Mouse (Mus musculus) midbrain, embryonic 16.5 days (tissue): Measurements from ENCODE around the gene Plxdc1. TPM values are rescaled to one million over a fixed set of nuclear protein-coding genes. Genes with fewer than 3 reads are reported as not detected.

Experiments used
- ATAC-seq: fragments of 200-750 bp; cut with Nextera tagmentation; 2 replicates; pipeline ENCODE4 v1.8.0; 2017; ENCODE audit warnings: moderate TSS enrichment
- H3K27ac ChIP-seq: fragments of 300-500 bp; sonication (generic); 2 replicates; pipeline ENCODE4 v1.5.1; 2014; ENCODE audit warnings: mild to moderate bottlenecking, low read length, mixed read lengths
- H3K27me3 ChIP-seq: fragments of 300-500 bp; sonication (generic); 2 replicates; pipeline ENCODE4 v1.6.1; 2014; ENCODE audit warnings: low read depth, low read length, mixed read lengths; ENCODE audit not compliant: control insufficient read depth, insufficient read depth
- H3K36me3 ChIP-seq: fragments of 300-500 bp; sonication (generic); 2 replicates; pipeline ENCODE4 v1.6.1; 2014; ENCODE audit warnings: mild to moderate bottlenecking, low read length, moderate library complexity, mixed read lengths; ENCODE audit not compliant: control insufficient read depth, insufficient read depth
- H3K4me1 ChIP-seq: fragments of 300-500 bp; sonication (generic); 2 replicates; pipeline ENCODE4 v1.6.1; 2014; ENCODE audit warnings: mild to moderate bottlenecking, low read length, mixed read lengths; ENCODE audit not compliant: control insufficient read depth, insufficient read depth
- H3K4me2 ChIP-seq: fragments of 300-500 bp; sonication (generic); 2 replicates; pipeline ENCODE4 v1.6.1; 2014; ENCODE audit warnings: mild to moderate bottlenecking, low read length, mixed read lengths
- H3K4me3 ChIP-seq: fragments of 300-500 bp; sonication (generic); 2 replicates; pipeline ENCODE4 v1.5.1; 2014; ENCODE audit warnings: low read depth, mild to moderate bottlenecking, low read length, moderate library complexity, mixed read lengths
- H3K9ac ChIP-seq: fragments of 300-500 bp; sonication (generic); 2 replicates; pipeline ENCODE4 v1.6.1; 2014; ENCODE audit warnings: low read depth, low read length, mixed read lengths
- H3K9me3 ChIP-seq: fragments of 300-500 bp; sonication (generic); replicated peaks from 2 replicates; pipeline ENCODE4 v1.6.1; 2014; ENCODE audit warnings: mild to moderate bottlenecking, low read length, mixed read lengths; ENCODE audit not compliant: control insufficient read depth, poor library complexity, severe bottlenecking
- WGBS: fragments of 180-500 bp; shearing (Covaris S2); extraction: QIAGEN DNeasy Blood & Tissue Kit; methylation state at CpG from one replicate; pipeline ENCODE4 v1.1.7; 2014; 5-methylcytosine and 5-hydroxymethylcytosine counted together
- polyA plus RNA-seq: library from polyadenylated mRNA; unstranded; fragments of >200 nt; fragmentation: Nextera tagmentation; extraction: Ambion mirVana; gene quantifications from 2 replicates; pipeline ENCODE4 v1.2.1, GENCODE M21; 2015

Plxdc1 gene
- polyA plus RNA-seq, 1 experiment from 2014 or later = 3.1 TPM

DNA sequence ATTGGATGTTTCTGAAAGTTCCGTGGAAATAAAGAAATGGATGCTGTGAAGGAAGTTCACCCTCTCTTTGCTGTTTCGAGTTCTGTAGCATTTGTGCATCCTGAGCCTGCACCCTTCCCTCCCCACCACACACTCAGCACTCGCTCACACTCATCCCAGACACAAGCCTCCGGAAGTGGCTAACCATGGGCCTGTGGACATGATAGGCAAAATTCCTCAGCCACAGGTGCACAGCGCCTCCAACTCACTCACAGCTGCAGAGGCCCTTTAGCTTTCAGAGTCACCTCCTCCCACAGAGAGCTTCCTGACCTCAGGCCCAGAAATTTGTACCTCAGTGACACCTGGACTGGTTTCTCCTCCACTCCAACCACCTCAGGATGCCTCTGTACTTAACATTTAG lies 8.4 kb downstream of the Plxdc1 start:
- no peaks in the 10 kb centered on the region for H3K36me3 ChIP-seq
- no peak overlapping the region for H3K27ac ChIP-seq
- ATAC-seq = no peak
- no peaks in the 10 kb centered on the region for H3K4me1 ChIP-seq
- H3K4me2 ChIP-seq = no peak overlapping the region
- no peak overlapping the region for H3K9ac ChIP-seq
- H3K4me3 ChIP-seq = no peak overlapping the region
- H3K9me3 ChIP-seq = no peaks in the 10 kb centered on the region
- WGBS = 85% methylated on average over 5 of the region's 5 CpGs
- no peaks in the 10 kb centered on the region for H3K27me3 ChIP-seq

DNA sequence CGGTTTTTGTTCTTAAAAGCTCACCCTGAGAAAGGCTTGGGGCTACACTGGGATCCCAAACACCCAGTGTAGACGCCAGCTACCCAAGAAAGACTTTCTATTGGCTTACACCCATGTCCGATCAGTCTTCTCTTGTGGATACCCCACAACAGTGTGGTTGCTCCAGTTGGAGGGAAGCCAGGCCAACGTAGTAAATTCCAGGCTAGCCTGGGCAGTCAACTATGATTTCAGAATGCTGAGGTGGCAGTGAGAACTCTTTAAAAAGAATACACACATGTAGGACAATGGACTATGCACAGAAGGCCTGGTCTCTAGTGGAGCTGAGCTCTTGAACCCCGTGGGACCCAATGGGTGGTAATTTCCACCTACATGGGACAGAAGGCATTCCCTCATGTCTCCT lies 11.5 kb downstream of the Plxdc1 start:
- Histone ChIP-seq H3K4me2 (no peak overlapping the region), H3K4me1 (no peaks in the 10 kb centered on the region), H3K27ac (no peak overlapping the region), H3K9ac (no peak overlapping the region), H3K36me3 (no peaks in the 10 kb centered on the region), H3K9me3 (no peaks in the 10 kb centered on the region), H3K27me3 (no peaks in the 10 kb centered on the region), H3K4me3 (no peak overlapping the region)
- 86% methylated on average over 5 of the region's 5 CpGs for WGBS
- no peak for ATAC-seq

DNA sequence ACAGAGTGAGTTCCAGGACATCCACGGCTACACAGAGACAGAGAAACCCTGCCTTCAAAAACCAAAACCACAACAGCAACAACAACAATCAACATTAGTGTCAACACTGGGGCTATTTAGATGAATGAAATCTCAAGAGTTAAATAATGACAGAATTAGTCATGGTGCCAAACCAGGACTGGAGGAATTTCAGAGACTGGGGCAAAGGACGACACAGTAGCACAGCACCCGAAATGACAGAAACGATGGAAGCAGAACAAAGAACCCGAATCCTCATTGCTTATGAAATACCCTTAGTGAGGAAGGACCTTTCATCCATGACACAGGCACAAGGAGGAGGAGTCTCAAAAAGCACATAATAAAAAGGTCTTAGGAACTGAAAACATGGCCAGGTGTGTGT lies 12.1 kb downstream of the Plxdc1 start:
- ATAC-seq = no peak
- no peaks in the 10 kb centered on the region for H3K9me3 ChIP-seq
- no peak overlapping the region for H3K9ac ChIP-seq
- no peak overlapping the region for H3K4me2 ChIP-seq
- no peaks in the 10 kb centered on the region for H3K27me3 ChIP-seq
- H3K27ac ChIP-seq = no peak overlapping the region
- H3K4me3 ChIP-seq = no peak overlapping the region
- no peaks in the 10 kb centered on the region for H3K36me3 ChIP-seq
- WGBS = 90% methylated on average over 5 of the region's 5 CpGs
- H3K4me1 ChIP-seq = no peaks in the 10 kb centered on the region

DNA sequence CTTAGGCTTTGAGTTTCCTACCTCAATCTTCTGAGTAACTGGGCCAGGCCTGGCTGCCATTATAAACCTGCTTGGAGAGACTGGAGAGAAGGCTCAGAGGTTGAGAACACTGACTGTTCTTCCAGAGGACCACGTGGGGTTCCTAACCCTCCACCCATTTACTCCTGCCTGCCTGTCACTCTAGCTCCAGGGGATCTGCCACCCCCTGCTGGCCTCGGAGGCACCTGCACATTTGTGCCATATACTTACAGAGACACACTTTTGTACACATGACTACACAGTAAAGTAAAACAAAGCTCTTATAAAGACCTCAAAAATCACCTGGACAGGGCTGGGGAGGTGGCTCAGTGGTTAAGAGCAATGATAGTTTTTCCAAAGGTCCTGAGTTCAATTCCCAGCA lies 13.8 kb downstream of the Plxdc1 start:
- ATAC-seq = no peak
- Histone ChIP-seq H3K4me3 (no peak overlapping the region), H3K9me3 (no peaks in the 10 kb centered on the region), H3K27me3 (no peaks in the 10 kb centered on the region), H3K4me2 (no peak overlapping the region), H3K4me1 (no peaks in the 10 kb centered on the region), H3K27ac (no peak overlapping the region), H3K9ac (no peak overlapping the region), H3K36me3 (no peaks in the 10 kb centered on the region)
- 73% methylated on average over 2 of the region's 2 CpGs for WGBS

DNA sequence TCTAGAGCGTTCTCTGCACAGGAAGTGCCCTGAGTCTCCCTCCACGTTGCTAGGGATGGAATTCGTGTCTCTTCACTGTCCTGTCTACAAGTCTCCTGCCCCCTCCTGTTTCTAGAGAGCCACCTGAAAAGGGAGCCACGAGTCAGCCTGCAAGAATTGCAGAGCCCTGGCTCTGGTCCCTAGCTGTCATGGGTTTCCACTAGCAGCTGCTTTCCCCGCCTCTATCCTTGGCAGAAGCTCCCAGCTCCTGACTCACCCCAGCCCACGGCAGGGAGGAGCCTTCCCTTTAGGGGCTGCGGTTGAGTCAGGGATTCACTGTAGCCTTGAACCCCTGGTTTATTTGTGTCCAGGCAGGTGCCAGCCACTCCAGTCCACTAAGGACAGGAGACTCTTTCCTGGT lies 15.0 kb downstream of the Plxdc1 start:
- ATAC-seq = no peak
- H3K4me2 ChIP-seq = no peak overlapping the region
- 35% methylated on average over 7 of the region's 7 CpGs for whole genome bisulfite sequencing
- peaks cover 3% of the 10 kb centered on the region; the same call in 1 of the 2 replicates for H3K4me1 ChIP-seq
- H3K9me3 ChIP-seq = no peaks in the 10 kb centered on the region
- no peak overlapping the region for H3K9ac ChIP-seq
- H3K4me3 ChIP-seq = no peak overlapping the region
- no peaks in the 10 kb centered on the region for H3K36me3 ChIP-seq
- H3K27me3 ChIP-seq = no peaks in the 10 kb centered on the region
- no peak overlapping the region for H3K27ac ChIP-seq

DNA sequence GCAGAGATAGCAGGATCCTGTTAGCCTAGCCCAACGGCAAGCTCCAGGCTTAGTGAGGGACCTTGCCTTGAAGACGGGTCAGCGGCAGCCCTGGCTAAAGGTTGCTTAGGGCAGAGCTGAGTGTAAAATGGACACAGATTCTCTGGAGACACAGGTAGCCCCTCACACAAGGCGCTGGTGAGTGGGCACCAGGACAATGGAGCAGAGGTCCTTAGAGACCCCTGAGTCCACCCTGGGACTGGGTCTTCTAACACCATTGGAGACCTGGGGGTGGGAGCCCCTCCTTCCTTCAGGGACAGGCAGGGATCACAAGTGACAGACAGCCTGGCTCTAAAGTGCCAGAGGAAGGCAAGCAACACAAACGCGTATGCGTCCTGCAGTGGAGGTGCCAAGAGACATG lies 15.5 kb downstream of the Plxdc1 start:
- H3K9ac ChIP-seq = no peak overlapping the region
- H3K9me3 ChIP-seq = no peaks in the 10 kb centered on the region
- no peak overlapping the region for H3K4me2 ChIP-seq
- H3K27ac ChIP-seq = no peak overlapping the region
- no peaks in the 10 kb centered on the region for H3K27me3 ChIP-seq
- 94% methylated on average over 7 of the region's 7 CpGs for WGBS
- no peak for ATAC-seq
- no peak overlapping the region for H3K4me3 ChIP-seq
- no peaks in the 10 kb centered on the region for H3K36me3 ChIP-seq
- H3K4me1 ChIP-seq = peaks cover 3% of the 10 kb centered on the region; the same call in 1 of the 2 replicates

DNA sequence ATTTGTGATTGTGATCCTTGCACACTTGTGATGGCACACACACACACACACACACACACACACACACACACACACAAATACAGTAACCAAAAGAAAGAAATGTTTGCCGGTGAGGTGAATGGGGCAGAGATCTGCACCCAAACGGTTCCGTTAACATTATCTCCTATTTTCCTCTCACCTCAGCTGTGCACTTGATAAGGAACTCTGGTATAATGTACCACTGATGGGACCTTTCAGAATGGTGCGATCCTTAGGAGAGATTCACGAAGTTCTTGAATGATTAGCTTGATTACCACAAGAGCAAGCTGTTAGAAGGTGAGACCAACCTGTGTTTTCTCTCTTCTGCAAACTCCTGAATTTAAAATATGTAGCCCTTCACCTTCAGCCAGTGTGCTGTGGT lies 17.9 kb downstream of the Plxdc1 start:
- Histone ChIP-seq H3K4me1 (peaks cover 3% of the 10 kb centered on the region; the same call in 1 of the 2 replicates), H3K9me3 (no peaks in the 10 kb centered on the region), H3K9ac (no peak overlapping the region), H3K27ac (no peak overlapping the region), H3K36me3 (no peaks in the 10 kb centered on the region), H3K4me3 (no peak overlapping the region), H3K27me3 (no peaks in the 10 kb centered on the region), H3K4me2 (no peak overlapping the region)
- WGBS = 82% methylated on average over 5 of the region's 5 CpGs
- ATAC-seq = no peak

DNA sequence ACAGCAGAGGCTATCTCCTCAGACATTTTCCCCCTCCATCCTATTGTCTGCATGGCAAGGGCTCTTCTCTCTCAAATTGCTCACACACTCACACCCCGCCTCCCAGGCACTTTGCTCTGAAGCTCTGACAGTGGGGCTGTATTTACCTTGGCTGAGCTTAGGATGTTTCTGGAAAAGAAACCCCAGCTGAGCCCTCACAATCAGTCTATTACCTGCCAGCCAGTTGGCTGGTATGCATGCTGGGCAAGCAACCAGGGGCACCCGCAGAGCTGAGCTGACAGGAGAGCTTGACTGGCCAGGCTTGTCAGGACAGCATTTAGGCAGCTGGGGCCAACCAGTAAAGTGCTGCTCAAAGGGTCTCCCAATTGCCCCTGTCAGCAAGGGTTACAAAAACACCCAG lies 19.1 kb downstream of the Plxdc1 start:
- no peak for ATAC-seq

DNA sequence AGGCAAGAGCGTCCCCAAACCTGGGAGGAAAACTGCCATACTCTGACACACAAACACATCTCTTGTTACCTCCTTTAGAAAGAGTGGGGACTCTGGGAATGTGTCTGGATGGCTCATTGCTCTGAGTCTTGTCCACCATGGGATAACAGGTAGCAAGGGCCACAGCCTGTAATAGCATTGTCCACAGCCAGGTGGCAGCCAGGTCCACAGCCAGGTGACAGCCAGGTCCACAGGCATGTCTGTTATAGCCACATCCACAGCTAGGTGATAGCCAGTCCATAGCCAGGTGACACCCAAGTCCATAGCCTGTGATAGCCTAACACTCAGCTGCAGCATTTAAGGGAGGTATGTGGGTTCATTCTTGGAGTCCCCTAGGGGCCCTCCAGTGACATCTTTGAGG lies 25.3 kb downstream of the Plxdc1 start:
- no peak overlapping the region for H3K4me3 ChIP-seq
- no peak for ATAC-seq
- no peaks in the 10 kb centered on the region for H3K9me3 ChIP-seq
- no peak overlapping the region for H3K27ac ChIP-seq
- no peak overlapping the region for H3K4me2 ChIP-seq
- no peaks in the 10 kb centered on the region for H3K27me3 ChIP-seq
- no peak overlapping the region for H3K9ac ChIP-seq
- H3K4me1 ChIP-seq = peaks cover 16% of the 10 kb centered on the region
- H3K36me3 ChIP-seq = no peaks in the 10 kb centered on the region
- WGBS = 74% methylated on average over 1 of the region's 1 CpGs

More for the DNA sequence above, 19.1 kb downstream of the Plxdc1 start:
- Histone ChIP-seq H3K4me2 (no peak overlapping the region), H3K9me3 (no peaks in the 10 kb centered on the region), H3K4me3 (no peak overlapping the region), H3K4me1 (peaks cover 3% of the 10 kb centered on the region; the same call in 1 of the 2 replicates), H3K9ac (no peak overlapping the region), H3K27me3 (no peaks in the 10 kb centered on the region), H3K27ac (peak overlapping the region; percentile 3; the same call in 1 of the 2 replicates), H3K36me3 (no peaks in the 10 kb centered on the region)
- WGBS = 20% methylated on average over 2 of the region's 2 CpGs
